10 mouse cellular contexts compared by ENCODE assay signal in the genomic region with DNA sequence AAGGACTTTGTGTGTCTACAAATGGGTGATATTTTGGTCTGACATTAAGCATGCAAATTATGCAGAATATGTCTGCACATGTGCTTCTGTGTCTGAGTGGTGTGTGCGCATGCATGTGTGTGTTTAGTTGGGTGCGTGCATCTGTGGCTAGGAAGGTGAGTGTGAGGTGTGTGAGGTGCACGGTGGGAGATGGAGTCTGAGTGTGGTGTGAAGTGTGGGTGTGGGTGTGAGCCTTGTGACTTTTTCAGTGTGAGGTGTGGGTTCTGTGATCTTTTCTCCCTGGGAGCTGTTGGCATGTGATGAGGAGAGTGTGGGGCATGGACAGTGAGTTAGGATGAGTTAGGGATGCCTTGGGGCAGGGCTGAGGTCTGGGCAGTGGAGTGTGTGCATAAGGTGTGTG. TPM values are rescaled to one million over a fixed set of nuclear protein-coding genes. Genes with fewer than 3 reads are reported as not detected.
A peak's percentile ranks its signal among the peaks of the same experiment; 100 is the strongest.
DNase-seq lines count a peak whose midpoint lies in the region; ATAC-seq and TF ChIP-seq lines count a peak whose summit lies in the region.
"Had no signal": no experiment of that assay in that cellular context is flagged by ENCODE, and none has a peak within 500 bp of the region (broad histone marks: within the 10 kb centered on the region; RNA-seq: fewer than 3 reads in every experiment).

No protein-coding gene starts in this region.

- TF ChIP-seq EP300 in liver, postnatal 0 days (IDR thresholded peaks at IDR 0.05; ENCODE audit: low read depth), result no peak

- 92% methylated on average over 3 of the region's 3 CpGs for WGBS in hindbrain, embryonic 10.5 days
- 91% methylated on average over 3 of the region's 3 CpGs for WGBS in hindbrain, embryonic 11.5 days
- 68% methylated on average over 3 of the region's 3 CpGs for WGBS in bone marrow, adult 2 months
- WGBS in forebrain, embryonic 15.5 days, result 69% methylated on average over 3 of the region's 3 CpGs
- 70% methylated on average over 3 of the region's 3 CpGs for WGBS in liver, postnatal 0 days (ENCODE audit: insufficient replicate concordance)

- H3K4me3 ChIP-seq in hindbrain, embryonic 10.5 days, result no peak overlapping the region; the same call in 1 of the 2 replicates
- no peak overlapping the region for H3K4me3 ChIP-seq in hindbrain, embryonic 11.5 days (ENCODE audit: low read depth, low read length)
- peak overlapping the region; percentile 81 for H3K4me3 ChIP-seq in bone marrow, adult 2 months (replicated peaks; ENCODE audit: control insufficient read depth, low read depth, low read length)
- peak overlapping the region; percentile 54 for H3K4me3 ChIP-seq in forebrain, embryonic 15.5 days
- H3K4me3 ChIP-seq in liver, postnatal 0 days (ENCODE audit: low read depth, low read length), result peak overlapping the region; percentile 57

- no peaks in the 10 kb centered on the region for H3K9me3 ChIP-seq in hindbrain, embryonic 10.5 days
- H3K9me3 ChIP-seq in hindbrain, embryonic 11.5 days (ENCODE audit: control insufficient read depth, low read length), result no peaks in the 10 kb centered on the region
- H3K9me3 ChIP-seq in forebrain, embryonic 15.5 days, result no peaks in the 10 kb centered on the region
- no peaks in the 10 kb centered on the region for H3K9me3 ChIP-seq in liver, postnatal 0 days (ENCODE audit: low read length)
- H3K9me3 ChIP-seq: embryonic facial prominence, embryonic 13.5 days had no signal

- TF ChIP-seq CTCF in bone marrow, adult 2 months (IDR thresholded peaks at IDR 0.05; ENCODE audit: control insufficient read depth, insufficient read depth, low read length), result no peak
- no peak for TF ChIP-seq CTCF in liver, postnatal 0 days (IDR thresholded peaks at IDR 0.05; ENCODE audit: low read depth)

- no peak for TF ChIP-seq POLR2A in bone marrow, adult 2 months (IDR thresholded peaks at IDR 0.05; ENCODE audit: borderline replicate concordance, control insufficient read depth, low read depth, low read length)

- no peak for ATAC-seq in hindbrain, embryonic 11.5 days (ENCODE audit: low FRiP score)
- no peak for ATAC-seq in forebrain, embryonic 15.5 days (replicated peaks)
- ATAC-seq in liver, postnatal 0 days, result no peak
- no peak for ATAC-seq in activated CD4-positive, CD25-positive, alpha-beta regulatory T cell, adult 4 months

- 0 out of 2 replicates have a peak overlapping the region, but pooled peaks have one; percentile 31 for H3K27ac ChIP-seq in hindbrain, embryonic 10.5 days
- H3K27ac ChIP-seq in hindbrain, embryonic 11.5 days (ENCODE audit: low read depth, low read length), result no peak overlapping the region
- peak overlapping the region; percentile 11; the same call in 1 of the 2 replicates for H3K27ac ChIP-seq in bone marrow, adult 2 months (ENCODE audit: control insufficient read depth, insufficient read depth, low read depth, low read length, poor library complexity)
- H3K27ac ChIP-seq in forebrain, embryonic 15.5 days (replicated peaks), result no peak overlapping the region
- peak overlapping the region; percentile 6; the same call in 1 of the 2 replicates for H3K27ac ChIP-seq in liver, postnatal 0 days (ENCODE audit: low read depth)
- H3K27ac ChIP-seq: embryonic facial prominence, embryonic 13.5 days had no signal

- no peak for DNase-seq in hindbrain, embryonic 10.5 days (ENCODE audit: low spot score)
- DNase-seq in hindbrain, embryonic 11.5 days (ENCODE audit: low spot score), result no peak
- no peak for DNase-seq in liver, postnatal 0 days
- DNase-seq in adrenal gland, adult 18-20 months (ENCODE audit: low spot score in 2 of 2), result no peak
- no peak for DNase-seq in adrenal gland, postnatal 36 days
- DNase-seq: gastrocnemius, postnatal 36 days had no signal

- peaks cover 57% of the 10 kb centered on the region for H3K4me1 ChIP-seq in hindbrain, embryonic 10.5 days (replicated peaks)
- no peaks in the 10 kb centered on the region; the same call in 1 of the 2 replicates for H3K4me1 ChIP-seq in hindbrain, embryonic 11.5 days (replicated peaks; ENCODE audit: control insufficient read depth, insufficient read depth, low read length)
- peaks cover 32% of the 10 kb centered on the region for H3K4me1 ChIP-seq in bone marrow, adult 2 months (ENCODE audit: control insufficient read depth, insufficient read depth, low read length)
- peaks cover 26% of the 10 kb centered on the region for H3K4me1 ChIP-seq in forebrain, embryonic 15.5 days
- peaks cover 30% of the 10 kb centered on the region for H3K4me1 ChIP-seq in liver, postnatal 0 days (ENCODE audit: insufficient read depth)

- H3K4me2 ChIP-seq in hindbrain, embryonic 11.5 days (replicated peaks; ENCODE audit: low read depth, low read length), result no peak overlapping the region
- peak overlapping the region; percentile 98 for H3K4me2 ChIP-seq in forebrain, embryonic 15.5 days (replicated peaks)
- H3K4me2 ChIP-seq in liver, postnatal 0 days (ENCODE audit: low read depth, low read length), result peak overlapping the region; percentile 95

- H3K36me3 ChIP-seq in hindbrain, embryonic 10.5 days, result no peaks in the 10 kb centered on the region
- no peaks in the 10 kb centered on the region for H3K36me3 ChIP-seq in hindbrain, embryonic 11.5 days (ENCODE audit: control insufficient read depth, insufficient read depth, low read length)
- no peaks in the 10 kb centered on the region for H3K36me3 ChIP-seq in forebrain, embryonic 15.5 days
- no peaks in the 10 kb centered on the region for H3K36me3 ChIP-seq in liver, postnatal 0 days (replicated peaks; ENCODE audit: insufficient read depth, low read length)
- H3K36me3 ChIP-seq: embryonic facial prominence, embryonic 13.5 days had no signal

- no peak overlapping the region for H3K9ac ChIP-seq in hindbrain, embryonic 11.5 days (ENCODE audit: low read depth, low read length)
- no peak overlapping the region for H3K9ac ChIP-seq in forebrain, embryonic 15.5 days (replicated peaks)
- H3K9ac ChIP-seq in liver, postnatal 0 days (replicated peaks), result no peak overlapping the region
- H3K9ac ChIP-seq: embryonic facial prominence, embryonic 13.5 days had no signal

- H3K27me3 ChIP-seq in hindbrain, embryonic 10.5 days (ENCODE audit: insufficient read depth, poor library complexity, severe bottlenecking), result peaks cover 74% of the 10 kb centered on the region
- H3K27me3 ChIP-seq in hindbrain, embryonic 11.5 days (ENCODE audit: control insufficient read depth, insufficient read depth, low read length), result peaks cover 8% of the 10 kb centered on the region
- peaks cover 14% of the 10 kb centered on the region; the same call in 1 of the 2 replicates for H3K27me3 ChIP-seq in forebrain, embryonic 15.5 days
- peaks cover 16% of the 10 kb centered on the region for H3K27me3 ChIP-seq in liver, postnatal 0 days (ENCODE audit: insufficient read depth, low read length)

RNA-seq across cellular contexts. Expression of a gene that starts 31.8 kb away (rescaled TPM):
- polyA plus RNA-seq in hindbrain, embryonic 10.5 days (2016; fragmentation: Nextera tagmentation; extraction: Ambion mirVana), result 18.3 and 30.3 TPM in 2 replicates
- polyA plus RNA-seq in hindbrain, embryonic 11.5 days (2014; fragmentation: Nextera tagmentation; extraction: Ambion mirVana), result 14.4 and 17.8 TPM in 2 replicates
- 33.2 and 37.8 TPM in 2 replicates for polyA plus RNA-seq in bone marrow, adult 2 months (2011; ENCODE audit: insufficient read depth, insufficient read length, low replicate concordance, missing spikeins)
- polyA plus RNA-seq in forebrain, embryonic 15.5 days (2015; fragmentation: Nextera tagmentation; extraction: Ambion mirVana), result 42.5 and 46.4 TPM in 2 replicates
- 14.8 and 15.8 TPM in 2 replicates for polyA plus RNA-seq in liver, postnatal 0 days (2015; fragmentation: Nextera tagmentation; extraction: Ambion mirVana)
- total RNA-seq in adrenal gland, adult 18-20 months (2021), result 100 to 1,000 TPM; 157 to 186 TPM
- total RNA-seq in adrenal gland, postnatal 36 days (2021), result 100 to 1,000 TPM; 163 to 207 TPM
- 10 to 100 TPM; 13.4 to 18.5 TPM for polyA plus RNA-seq in activated CD4-positive, CD25-positive, alpha-beta regulatory T cell, adult 4 months (2017; shearing (Covaris generic))

RNA-seq across cellular contexts. Expression of a gene that starts 42.6 kb away (rescaled TPM):
- polyA plus RNA-seq in hindbrain, embryonic 10.5 days (2016; fragmentation: Nextera tagmentation; extraction: Ambion mirVana), result 0.82 and 1.3 TPM in 2 replicates
- 0.99 TPM in 1 of 2 replicates, not detected in the other for polyA plus RNA-seq in hindbrain, embryonic 11.5 days (2014; fragmentation: Nextera tagmentation; extraction: Ambion mirVana)
- 5.7 and 43.8 TPM in 2 replicates for polyA plus RNA-seq in bone marrow, adult 2 months (2011; ENCODE audit: insufficient read depth, insufficient read length, low replicate concordance, missing spikeins)
- polyA plus RNA-seq in forebrain, embryonic 15.5 days (2015; fragmentation: Nextera tagmentation; extraction: Ambion mirVana), result 0.87 TPM in 1 of 2 replicates, not detected in the other
- polyA plus RNA-seq in liver, postnatal 0 days (2015; fragmentation: Nextera tagmentation; extraction: Ambion mirVana), result not detected in 2 replicates
- total RNA-seq in adrenal gland, adult 18-20 months (2021), result 1 to 10 TPM in 1 of 2 experiments, not detected in 1; 3.4 TPM
- total RNA-seq in adrenal gland, postnatal 36 days (2021), result 1 to 10 TPM in 1 of 2 experiments, not detected in 1; 3.8 TPM
- polyA plus RNA-seq in activated CD4-positive, CD25-positive, alpha-beta regulatory T cell, adult 4 months (2017; shearing (Covaris generic)), result 10 to 100 TPM; 15.9 to 22.1 TPM

Comparison
In these comparisons a context has a peak if more than half of its experiments do, and no peak if none do; other contexts are left out.
1. H3K27ac ChIP-seq: peak in hindbrain, embryonic 10.5 days (single experiment), bone marrow, adult 2 months (single experiment) and liver, postnatal 0 days (single experiment); none in hindbrain, embryonic 11.5 days (single experiment) and forebrain, embryonic 15.5 days (single experiment).
2. H3K4me3 ChIP-seq: peak in bone marrow, adult 2 months (single experiment), forebrain, embryonic 15.5 days (single experiment) and liver, postnatal 0 days (single experiment); none in hindbrain, embryonic 10.5 days (single experiment) and hindbrain, embryonic 11.5 days (single experiment).